ENCODE assay signal across 18 mouse cellular contexts in the genomic region with DNA sequence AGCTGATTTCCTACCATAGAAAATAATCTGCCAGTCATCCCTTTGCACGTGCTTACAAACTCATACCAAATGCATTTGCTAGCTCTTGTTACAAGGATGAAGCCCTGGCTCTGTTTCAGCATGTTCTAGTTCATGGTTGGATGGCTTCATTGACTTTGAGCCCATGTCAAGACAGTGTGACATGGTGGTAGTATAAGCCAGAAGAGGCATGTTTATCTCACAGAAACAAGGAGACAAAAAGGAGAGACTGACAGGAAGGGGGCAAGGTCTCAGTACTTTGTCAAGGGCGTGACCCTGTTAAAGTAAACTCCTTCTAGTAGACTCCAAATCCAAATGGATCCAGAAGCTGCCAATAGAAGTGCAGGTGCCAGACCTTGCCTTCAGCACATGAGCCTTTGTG.
DNase-seq lines count a peak whose midpoint lies in the region; ATAC-seq and TF ChIP-seq lines count a peak whose summit lies in the region.
"Had no signal": no experiment of that assay in that cellular context is flagged by ENCODE, and none has a peak within 500 bp of the region (broad histone marks: within the 10 kb centered on the region; RNA-seq: fewer than 3 reads in every experiment).

No protein-coding gene starts in this region.

- H3K36me3 ChIP-seq in liver, adult 2 months (ENCODE audit: control insufficient read depth, insufficient read depth, low read length), result no peaks in the 10 kb centered on the region
- no peaks in the 10 kb centered on the region for H3K36me3 ChIP-seq in liver, embryonic 11.5 days (ENCODE audit: control insufficient read depth, insufficient read depth, low read length)
- H3K36me3 ChIP-seq in intestine, embryonic 15.5 days, result no peaks in the 10 kb centered on the region
- H3K36me3 ChIP-seq: forebrain, embryonic 15.5 days; heart, embryonic 15.5 days; limb, embryonic 12.5 days; midbrain, embryonic 10.5 days had no signal

- TF ChIP-seq POLR2A in liver, adult 2 months (IDR thresholded peaks at IDR 0.05; ENCODE audit: extremely low read depth, insufficient read depth, low read length), result no peak

- TF ChIP-seq CTCF in liver, adult 2 months (IDR thresholded peaks at IDR 0.05; ENCODE audit: low read depth, low read length), result no peak

- DNase-seq in liver, adult 2 months (ENCODE audit: extremely low read depth, low read depth, low spot score), result peak; percentile 78
- no peak for DNase-seq in liver, embryonic 11.5 days (ENCODE audit: low spot score)
- DNase-seq in kidney, adult 9 months, result peak; percentile 97
- DNase-seq in kidney, postnatal 36 days, result peak; percentile 76 to 87
- DNase-seq in right cerebral cortex, postnatal 25 days, result no peak
- no peak for DNase-seq in thymus, postnatal 25 days
- DNase-seq: adrenal gland, postnatal 25 days; cerebellum, adult 18-20 months; cerebellum, postnatal 36 days; lung, postnatal 10 days; right cerebral cortex, postnatal 14 days had no signal

- no peak overlapping the region for H3K9ac ChIP-seq in liver, adult 2 months (ENCODE audit: low read depth, low read length)
- no peak overlapping the region for H3K9ac ChIP-seq in liver, embryonic 11.5 days (ENCODE audit: low read depth, low read length)
- no peak overlapping the region for H3K9ac ChIP-seq in intestine, embryonic 15.5 days
- H3K9ac ChIP-seq: forebrain, embryonic 15.5 days; heart, embryonic 15.5 days; limb, embryonic 12.5 days had no signal

- no peak overlapping the region for H3K4me2 ChIP-seq in liver, embryonic 11.5 days
- no peak overlapping the region for H3K4me2 ChIP-seq in intestine, embryonic 15.5 days (replicated peaks)
- H3K4me2 ChIP-seq: forebrain, embryonic 15.5 days; heart, embryonic 15.5 days; limb, embryonic 12.5 days had no signal

- 43% methylated on average over 2 of the region's 2 CpGs for WGBS in liver, adult 2 months
- 59% methylated on average over 2 of the region's 2 CpGs for WGBS in liver, embryonic 11.5 days
- 67% methylated on average over 2 of the region's 2 CpGs for WGBS in intestine, embryonic 15.5 days

- ATAC-seq in liver, embryonic 11.5 days (replicated peaks; ENCODE audit: low FRiP score), result no peak
- no peak for ATAC-seq in intestine, embryonic 15.5 days
- ATAC-seq in activated CD4-positive, CD25-positive, alpha-beta regulatory T cell, adult 4 months, result no peak
- ATAC-seq: forebrain, embryonic 15.5 days had no signal

- no peak overlapping the region for H3K4me3 ChIP-seq in liver, adult 2 months (ENCODE audit: insufficient read depth, low read depth, low read length)
- H3K4me3 ChIP-seq in liver, embryonic 11.5 days (ENCODE audit: low read depth, low read length), result no peak overlapping the region
- H3K4me3 ChIP-seq in intestine, embryonic 15.5 days (replicated peaks), result no peak overlapping the region
- H3K4me3 ChIP-seq: erythroblast, embryonic 14.5 days; forebrain, embryonic 15.5 days; heart, embryonic 15.5 days; limb, embryonic 12.5 days; midbrain, embryonic 10.5 days had no signal

- H3K9me3 ChIP-seq in liver, embryonic 11.5 days (ENCODE audit: control insufficient read depth, low read length), result no peaks in the 10 kb centered on the region
- no peaks in the 10 kb centered on the region for H3K9me3 ChIP-seq in intestine, embryonic 15.5 days
- H3K9me3 ChIP-seq: forebrain, embryonic 15.5 days; heart, embryonic 15.5 days; limb, embryonic 12.5 days; midbrain, embryonic 10.5 days had no signal

- H3K27me3 ChIP-seq in liver, adult 2 months (ENCODE audit: control insufficient read depth, insufficient read depth, low read length), result no peaks in the 10 kb centered on the region
- H3K27me3 ChIP-seq in liver, embryonic 11.5 days (replicated peaks; ENCODE audit: control insufficient read depth, insufficient read depth, low read length), result no peaks in the 10 kb centered on the region
- no peaks in the 10 kb centered on the region for H3K27me3 ChIP-seq in intestine, embryonic 15.5 days (replicated peaks)
- H3K27me3 ChIP-seq: forebrain, embryonic 15.5 days; heart, embryonic 15.5 days; limb, embryonic 12.5 days had no signal

- H3K27ac ChIP-seq in liver, adult 2 months (replicated peaks; ENCODE audit: insufficient read depth, low read depth, low read length), result peak overlapping the region; percentile 57
- H3K27ac ChIP-seq in liver, embryonic 11.5 days (ENCODE audit: low read depth, low read length), result no peak overlapping the region
- peak overlapping the region; percentile 27; the same call in 1 of the 2 replicates for H3K27ac ChIP-seq in intestine, embryonic 15.5 days
- H3K27ac ChIP-seq: forebrain, embryonic 15.5 days; heart, embryonic 15.5 days; limb, embryonic 12.5 days; midbrain, embryonic 10.5 days had no signal

- H3K79me2 ChIP-seq in liver, adult 2 months (ENCODE audit: control insufficient read depth, insufficient read depth, low read length), result no peaks in the 10 kb centered on the region

- peaks cover 9% of the 10 kb centered on the region; the same call in 1 of the 2 replicates for H3K4me1 ChIP-seq in liver, adult 2 months (ENCODE audit: control insufficient read depth, insufficient read depth, low read length)
- H3K4me1 ChIP-seq in liver, embryonic 11.5 days (replicated peaks; ENCODE audit: control insufficient read depth, insufficient read depth, low read length), result no peaks in the 10 kb centered on the region
- no peaks in the 10 kb centered on the region for H3K4me1 ChIP-seq in intestine, embryonic 15.5 days (replicated peaks)
- H3K4me1 ChIP-seq: forebrain, embryonic 15.5 days; heart, embryonic 15.5 days; limb, embryonic 12.5 days; midbrain, embryonic 10.5 days had no signal

Comparison
In these comparisons a context has a peak if more than half of its experiments do, and no peak if none do; other contexts are left out.
1. DNase-seq: peak in liver, adult 2 months (single experiment), kidney, adult 9 months (single experiment) and kidney, postnatal 36 days (2 of 2); none in liver, embryonic 11.5 days (single experiment), right cerebral cortex, postnatal 25 days (single experiment) and thymus, postnatal 25 days (single experiment).